Comparison of ENCODE assay signal across 8 mouse cellular contexts in genomic region chr6:119387801-119388649, GRCm38 (mm10). TPM values are rescaled to one million over a fixed set of nuclear protein-coding genes. Genes with fewer than 3 reads are reported as not detected.
DNase-seq lines count a peak whose midpoint lies in the region; ATAC-seq and TF ChIP-seq lines count a peak whose summit lies in the region.

No protein-coding gene starts in this region.

- H3K4me3 ChIP-seq in heart, adult 2 months, result peak overlapping the region; percentile 79
- peak overlapping the region; percentile 89 for H3K4me3 ChIP-seq in liver, embryonic 15.5 days (replicated peaks)
- H3K4me3 ChIP-seq in neural tube, embryonic 15.5 days (replicated peaks), result peak overlapping the region; percentile 80

- under 1% methylated on average over 60 of the region's 76 CpGs for WGBS in heart, adult 2 months
- WGBS in liver, embryonic 15.5 days (ENCODE audit: insufficient replicate concordance), result under 1% methylated on average over 55 of the region's 76 CpGs
- under 1% methylated on average over 37 of the region's 76 CpGs for WGBS in neural tube, embryonic 15.5 days

- H3K27ac ChIP-seq in heart, adult 2 months, result peak overlapping the region; percentile 84
- H3K27ac ChIP-seq in liver, embryonic 15.5 days (replicated peaks), result peak overlapping the region; percentile 91
- peak overlapping the region; percentile 94 for H3K27ac ChIP-seq in neural tube, embryonic 15.5 days (replicated peaks)

- peak; percentile 59 for DNase-seq in A20 (ENCODE audit: low read depth, low spot score)
- DNase-seq in Patski (ENCODE audit: low read depth, low spot score), result no peak
- DNase-seq in embryo, embryonic 11 days, result peak; percentile 83
- peak in 1 of 2 experiments; percentile 63 for DNase-seq in heart, adult 2 months
- DNase-seq in kidney, adult 8-10 months, result peak; percentile 20 to 41
- peak; percentile 84 for DNase-seq in yolk sac, embryonic 10.5 days (ENCODE audit: low spot score)

- H3K36me3 ChIP-seq in heart, adult 2 months (ENCODE audit: control insufficient read depth, insufficient read depth, low read length), result peaks cover 15% of the 10 kb centered on the region
- H3K36me3 ChIP-seq in liver, embryonic 15.5 days (replicated peaks), result peaks cover 6% of the 10 kb centered on the region; the same call in 1 of the 2 replicates
- no peaks in the 10 kb centered on the region for H3K36me3 ChIP-seq in neural tube, embryonic 15.5 days

- ATAC-seq in Patski, result peak; percentile 50
- peak; percentile 82 for ATAC-seq in liver, embryonic 15.5 days (ENCODE audit: insufficient read depth)
- peak; percentile 84 for ATAC-seq in neural tube, embryonic 15.5 days (ENCODE audit: low FRiP score)

- peaks cover 7% of the 10 kb centered on the region for H3K79me2 ChIP-seq in heart, adult 2 months (replicated peaks; ENCODE audit: control insufficient read depth, insufficient read depth, low read length)

- intact Hi-C loops in heart, adult 2 months (cut with DNase I), result loop anchor here (2.0 to 5.0 kb wide), 2 partner anchors 34 to 43 kb away; no protein-coding TSS in a partner anchor

- peaks cover 5% of the 10 kb centered on the region for H3K4me1 ChIP-seq in heart, adult 2 months (ENCODE audit: control insufficient read depth, insufficient read depth, low read length)
- peaks cover 38% of the 10 kb centered on the region for H3K4me1 ChIP-seq in liver, embryonic 15.5 days (replicated peaks)
- H3K4me1 ChIP-seq in neural tube, embryonic 15.5 days, result peaks cover 35% of the 10 kb centered on the region

- no peaks in the 10 kb centered on the region for H3K27me3 ChIP-seq in Patski
- H3K27me3 ChIP-seq in heart, adult 2 months (ENCODE audit: control insufficient read depth, insufficient read depth, low read length), result no peaks in the 10 kb centered on the region
- no peaks in the 10 kb centered on the region for H3K27me3 ChIP-seq in liver, embryonic 15.5 days
- no peaks in the 10 kb centered on the region for H3K27me3 ChIP-seq in neural tube, embryonic 15.5 days (replicated peaks)

- peak overlapping the region; percentile 95 for H3K9ac ChIP-seq in heart, adult 2 months (ENCODE audit: low read depth, low read length)
- peak overlapping the region; percentile 94 for H3K9ac ChIP-seq in liver, embryonic 15.5 days
- H3K9ac ChIP-seq in neural tube, embryonic 15.5 days (replicated peaks), result peak overlapping the region; percentile 77

- no peak for TF ChIP-seq POLR2A in heart, adult 2 months (IDR thresholded peaks at IDR 0.05; ENCODE audit: insufficient read depth, low read depth, low read length)

- CTCF ChIA-PET in Patski (lab: Charles Lee), result no interaction called here

- in situ Hi-C loops in Patski (cut with MboI; ENCODE audit: low pct_unique_long_range_greater_than_20kb), result no loop called here

- H3K4me2 ChIP-seq in liver, embryonic 15.5 days, result peak overlapping the region; percentile 65
- H3K4me2 ChIP-seq in neural tube, embryonic 15.5 days, result peak overlapping the region; percentile 86

- POLR2A ChIA-PET in Patski (lab: Charles Lee), result no interaction called here

- no peak for TF ChIP-seq CTCF in Patski (IDR thresholded peaks at IDR 0.05)
- no peak for TF ChIP-seq CTCF in heart, adult 2 months (IDR thresholded peaks at IDR 0.05)

- TF ChIP-seq EP300 in heart, adult 2 months (IDR thresholded peaks at IDR 0.05; ENCODE audit: insufficient read depth, low read depth, low read length), result no peak

- no peaks in the 10 kb centered on the region for H3K9me3 ChIP-seq in liver, embryonic 15.5 days (replicated peaks)
- H3K9me3 ChIP-seq in neural tube, embryonic 15.5 days (replicated peaks), result no peaks in the 10 kb centered on the region

RNA-seq across cellular contexts. Expression of gene Adipor2, which starts 29.5 kb away (rescaled TPM):
- 50.0 TPM for polyA plus RNA-seq in Patski (2021)
- 10 to 100 TPM; 62.7 to 63.6 TPM for total RNA-seq in heart, adult 2 months (2021)
- 57.0 and 72.2 TPM in 2 replicates for polyA plus RNA-seq in heart, adult 2 months (2012; rRNA removed)
- polyA plus RNA-seq in liver, embryonic 15.5 days (2015; fragmentation: Nextera tagmentation; extraction: Ambion mirVana), result 36.5 and 38.5 TPM in 2 replicates
- polyA plus RNA-seq in neural tube, embryonic 15.5 days (2015; fragmentation: Nextera tagmentation; extraction: Ambion mirVana), result 35.3 and 42.0 TPM in 2 replicates

RNA-seq across cellular contexts. Expression of gene Lrtm2, which starts 57.5 kb away (rescaled TPM):
- polyA plus RNA-seq in Patski (2021), result 1.1 TPM
- under 1 TPM; 0.61 to 0.73 TPM for total RNA-seq in heart, adult 2 months (2021)
- 0.47 and 0.57 TPM in 2 replicates for polyA plus RNA-seq in heart, adult 2 months (2012; rRNA removed)
- 0.15 TPM in 1 of 2 replicates, not detected in the other for polyA plus RNA-seq in liver, embryonic 15.5 days (2015; fragmentation: Nextera tagmentation; extraction: Ambion mirVana)
- polyA plus RNA-seq in neural tube, embryonic 15.5 days (2015; fragmentation: Nextera tagmentation; extraction: Ambion mirVana), result 12.4 and 15.0 TPM in 2 replicates
